Mouse (Mus musculus) brain, adult 2 months (tissue): Measurements from ENCODE around the gene Tnfsf10.

ENCODE experiments used
- DNase-seq: peaks from one replicate; pipeline ENCODE4 v3.0.0; 2011; ENCODE audit warnings: low read depth, low spot score

Gene Tnfsf10

GRCm38 (mm10) chr3:27302339-27303022 lies 14.3 kb upstream of the Tnfsf10 start:
- no peak for DNase-seq

- DNase-seq = no peak
Observed at GRCm38 (mm10) chr3:27306815-27307214, 10.0 kb upstream of the Tnfsf10 start.

GRCm38 (mm10) chr3:27310973-27311372 lies 5.9 kb upstream of the Tnfsf10 start:
- DNase-seq = peak; percentile 33

GRCm38 (mm10) chr3:27311475-27311874 lies 5.4 kb upstream of the Tnfsf10 start:
- DNase-seq = no peak

- no peak for DNase-seq
Observed at GRCm38 (mm10) chr3:27314506-27315164, 2.2 kb upstream of the Tnfsf10 start.

- DNase-seq = peak; percentile 25
Observed at GRCm38 (mm10) chr3:27317288-27318024, 628 bp downstream of the Tnfsf10 start.

GRCm38 (mm10) chr3:27319650-27320049 lies 2.8 kb downstream of the Tnfsf10 start:
- no peak for DNase-seq

GRCm38 (mm10) chr3:27320613-27321495 lies 4.0 kb downstream of the Tnfsf10 start:
- DNase-seq = no peak

GRCm38 (mm10) chr3:27322591-27322990 lies 5.8 kb downstream of the Tnfsf10 start:
- DNase-seq = no peak

GRCm38 (mm10) chr3:27323551-27323950 lies 6.7 kb downstream of the Tnfsf10 start:
- no peak for DNase-seq

- no peak for DNase-seq
Observed at GRCm38 (mm10) chr3:27326633-27327191, 9.9 kb downstream of the Tnfsf10 start.

GRCm38 (mm10) chr3:27330706-27331105 lies 13.9 kb downstream of the Tnfsf10 start:
- no peak for DNase-seq

GRCm38 (mm10) chr3:27338437-27338836 lies 21.6 kb downstream of the Tnfsf10 start:
- DNase-seq = peak; percentile 62

- no peak for DNase-seq
Observed at GRCm38 (mm10) chr3:27338887-27339286, 22.1 kb downstream of the Tnfsf10 start.

GRCm38 (mm10) chr3:27340757-27341156 lies 23.9 kb downstream of the Tnfsf10 start:
- DNase-seq = no peak

- DNase-seq = no peak
Observed at GRCm38 (mm10) chr3:27342462-27342861, 25.6 kb downstream of the Tnfsf10 start.

GRCm38 (mm10) chr3:27345526-27345925 lies 28.7 kb downstream of the Tnfsf10 start:
- peak; percentile 13 for DNase-seq

- peak; percentile 76 for DNase-seq
Observed at GRCm38 (mm10) chr3:27348462-27348861, 31.6 kb downstream of the Tnfsf10 start.

GRCm38 (mm10) chr3:27351105-27351504 lies 34.3 kb downstream of the Tnfsf10 start:
- no peak for DNase-seq

- DNase-seq = no peak
Observed at GRCm38 (mm10) chr3:27359100-27359720, 42.4 kb downstream of the Tnfsf10 start.

GRCm38 (mm10) chr3:27370125-27370524 lies 53.3 kb downstream of the Tnfsf10 start:
- DNase-seq = no peak
